Mouse (Mus musculus): ENCODE data around the gene Arnt2. TPM values are rescaled to one million over a fixed set of nuclear protein-coding genes. Genes with fewer than 3 reads are reported as not detected.

Arnt2 gene
- polyA plus RNA-seq, 1 experiment from 2014 or later, result 2.3 TPM

DNA sequence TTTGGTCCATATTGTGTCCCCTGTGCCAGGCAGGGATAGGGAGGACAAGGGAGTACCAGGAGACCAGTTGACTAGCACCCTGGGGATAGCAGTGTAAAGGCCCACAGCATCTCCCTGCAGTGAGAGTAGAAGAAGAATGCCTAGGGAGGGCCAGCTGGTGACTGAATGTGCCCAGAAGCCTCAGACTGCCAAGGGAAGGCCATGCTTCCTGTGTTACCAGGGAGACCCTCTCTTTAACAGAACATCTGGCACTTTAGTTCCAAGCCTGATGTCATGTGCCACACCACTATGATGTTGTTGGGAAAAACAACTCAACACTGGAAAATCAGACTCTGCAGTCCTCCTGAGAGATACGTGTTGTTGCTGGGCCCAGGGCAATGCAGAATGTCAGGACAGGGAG, 12.7 kb downstream of the Arnt2 start:
- Histone ChIP-seq H3K4me3 (ENCODE audit: control insufficient read depth in 1 of 2, insufficient read depth in 1 of 2, low read depth in 1 of 2, low read length in 2 of 2) (no peak overlapping the region), H3K9ac (ENCODE audit: low read length) (no peak overlapping the region), H3K36me3 (ENCODE audit: control insufficient read depth, insufficient read depth, low read length) (no peaks in the 10 kb centered on the region), H3K4me1 (ENCODE audit: control insufficient read depth in 2 of 2, insufficient read depth in 2 of 2, low read length in 2 of 2) (no peaks in the 10 kb centered on the region), H3K27ac (replicated peaks in 1 of 2; ENCODE audit: control insufficient read depth in 1 of 2, insufficient read depth in 1 of 2, low read depth in 2 of 2, low read length in 2 of 2) (no peak overlapping the region), H3K27me3 (ENCODE audit: control insufficient read depth, insufficient read depth, low read length) (no peaks in the 10 kb centered on the region), H3K4me2 (ENCODE audit: low read length) (no peak overlapping the region), H3K9me3 (ENCODE audit: control insufficient read depth, low read length) (no peaks in the 10 kb centered on the region)
- 0 out of 2 replicates have a peak, but pooled peaks have one; percentile 39 for ATAC-seq (ENCODE audit: insufficient number of reproducible peaks, insufficient read depth, low FRiP score, low read depth)
- 42% methylated on average over 1 of the region's 1 CpGs for WGBS

DNA sequence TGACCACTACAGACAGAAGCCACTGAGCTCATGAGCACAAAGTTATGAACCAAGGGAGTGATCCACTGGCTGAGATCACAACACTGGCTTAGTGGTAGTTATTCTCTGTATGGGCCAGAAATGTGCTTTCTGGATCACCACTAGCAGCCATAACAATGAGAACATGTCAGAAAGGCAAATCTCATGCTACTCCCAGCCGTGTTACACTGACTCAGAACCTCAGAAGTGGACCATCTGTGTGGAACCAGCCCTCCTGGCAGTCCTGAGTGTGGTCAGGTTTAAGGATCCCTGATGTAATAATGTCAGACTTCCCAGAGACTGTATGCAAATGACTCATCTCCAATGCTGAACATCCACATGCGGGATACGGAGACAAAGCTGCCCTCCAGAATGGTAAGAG, 13.4 kb downstream of the Arnt2 start:
- Histone ChIP-seq H3K27me3 (ENCODE audit: control insufficient read depth, insufficient read depth, low read length) (no peaks in the 10 kb centered on the region), H3K4me1 (ENCODE audit: control insufficient read depth in 2 of 2, insufficient read depth in 2 of 2, low read length in 2 of 2) (no peaks in the 10 kb centered on the region), H3K9me3 (ENCODE audit: control insufficient read depth, low read length) (no peaks in the 10 kb centered on the region), H3K4me3 (ENCODE audit: control insufficient read depth in 1 of 2, insufficient read depth in 1 of 2, low read depth in 1 of 2, low read length in 2 of 2) (no peak overlapping the region), H3K4me2 (ENCODE audit: low read length) (no peak overlapping the region), H3K36me3 (ENCODE audit: control insufficient read depth, insufficient read depth, low read length) (no peaks in the 10 kb centered on the region), H3K9ac (ENCODE audit: low read length) (no peak overlapping the region), H3K27ac (replicated peaks in 1 of 2; ENCODE audit: control insufficient read depth in 1 of 2, insufficient read depth in 1 of 2, low read depth in 2 of 2, low read length in 2 of 2) (no peak overlapping the region)
- WGBS, result 87% methylated on average over 3 of the region's 3 CpGs
- no peak for ATAC-seq (ENCODE audit: insufficient number of reproducible peaks, insufficient read depth, low FRiP score, low read depth)

DNA sequence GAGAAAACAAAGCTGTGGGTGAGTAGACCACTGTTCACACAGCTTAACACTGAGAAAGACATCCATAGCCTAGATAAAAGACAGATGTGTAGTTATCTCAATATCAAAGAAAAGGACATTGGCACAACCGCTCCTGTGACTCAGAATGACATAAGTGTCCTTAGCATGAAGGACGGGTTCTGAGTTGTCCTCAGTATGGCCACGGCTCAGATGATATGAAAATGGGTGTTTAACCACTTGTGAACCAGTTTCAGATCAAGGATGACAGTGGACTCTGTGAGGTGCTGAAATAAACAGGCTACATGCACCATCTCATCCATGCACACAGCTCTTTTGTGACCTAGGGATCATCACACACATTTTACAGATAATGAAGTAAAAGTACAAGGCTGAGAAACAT, 22.1 kb downstream of the Arnt2 start:
- no peak overlapping the region for H3K9ac ChIP-seq (ENCODE audit: low read length)
- H3K4me3 ChIP-seq (ENCODE audit: control insufficient read depth in 1 of 2, insufficient read depth in 1 of 2, low read depth in 1 of 2, low read length in 2 of 2), result no peak overlapping the region
- no peaks in the 10 kb centered on the region for H3K27me3 ChIP-seq (ENCODE audit: control insufficient read depth, insufficient read depth, low read length)
- ATAC-seq (ENCODE audit: insufficient number of reproducible peaks, insufficient read depth, low FRiP score, low read depth), result no peak
- no peaks in the 10 kb centered on the region for H3K9me3 ChIP-seq (ENCODE audit: control insufficient read depth, low read length)
- no peaks in the 10 kb centered on the region for H3K4me1 ChIP-seq (ENCODE audit: control insufficient read depth in 2 of 2, insufficient read depth in 2 of 2, low read length in 2 of 2)
- no peaks in the 10 kb centered on the region for H3K36me3 ChIP-seq (ENCODE audit: control insufficient read depth, insufficient read depth, low read length)
- H3K27ac ChIP-seq (replicated peaks in 1 of 2; ENCODE audit: control insufficient read depth in 1 of 2, insufficient read depth in 1 of 2, low read depth in 2 of 2, low read length in 2 of 2), result no peak overlapping the region
- no peak overlapping the region for H3K4me2 ChIP-seq (ENCODE audit: low read length)
- 30% methylated on average over 3 of the region's 3 CpGs for WGBS

DNA sequence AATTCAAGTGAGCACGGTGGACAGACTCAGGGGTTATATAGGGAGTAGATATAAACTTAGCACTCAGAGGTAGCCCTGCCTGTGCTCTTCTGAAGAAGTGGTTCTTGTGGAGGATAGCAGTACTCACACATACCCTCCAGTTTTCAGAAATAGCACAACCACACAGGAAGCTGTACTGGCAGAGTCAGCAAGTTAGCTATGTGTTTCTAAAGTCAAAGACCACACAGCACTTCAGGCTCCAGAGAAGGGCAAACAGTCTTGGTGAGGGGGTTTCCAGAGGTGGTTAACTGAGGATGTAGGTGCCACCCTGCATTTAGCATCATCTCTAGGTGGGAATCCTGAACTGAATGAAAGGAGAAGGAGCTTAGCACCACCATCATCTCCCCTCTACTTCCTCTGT, 23.5 kb downstream of the Arnt2 start:
- no peak overlapping the region for H3K27ac ChIP-seq (replicated peaks in 1 of 2; ENCODE audit: control insufficient read depth in 1 of 2, insufficient read depth in 1 of 2, low read depth in 2 of 2, low read length in 2 of 2)
- no peak for ATAC-seq (ENCODE audit: insufficient number of reproducible peaks, insufficient read depth, low FRiP score, low read depth)
- H3K9ac ChIP-seq (ENCODE audit: low read length), result no peak overlapping the region
- no peaks in the 10 kb centered on the region for H3K27me3 ChIP-seq (ENCODE audit: control insufficient read depth, insufficient read depth, low read length)
- H3K4me3 ChIP-seq (ENCODE audit: control insufficient read depth in 1 of 2, insufficient read depth in 1 of 2, low read depth in 1 of 2, low read length in 2 of 2), result no peak overlapping the region
- no peaks in the 10 kb centered on the region for H3K9me3 ChIP-seq (ENCODE audit: control insufficient read depth, low read length)
- 41% methylated on average over 1 of the region's 1 CpGs for WGBS
- no peaks in the 10 kb centered on the region for H3K4me1 ChIP-seq (ENCODE audit: control insufficient read depth in 2 of 2, insufficient read depth in 2 of 2, low read length in 2 of 2)
- H3K4me2 ChIP-seq (ENCODE audit: low read length), result no peak overlapping the region
- no peaks in the 10 kb centered on the region for H3K36me3 ChIP-seq (ENCODE audit: control insufficient read depth, insufficient read depth, low read length)

DNA sequence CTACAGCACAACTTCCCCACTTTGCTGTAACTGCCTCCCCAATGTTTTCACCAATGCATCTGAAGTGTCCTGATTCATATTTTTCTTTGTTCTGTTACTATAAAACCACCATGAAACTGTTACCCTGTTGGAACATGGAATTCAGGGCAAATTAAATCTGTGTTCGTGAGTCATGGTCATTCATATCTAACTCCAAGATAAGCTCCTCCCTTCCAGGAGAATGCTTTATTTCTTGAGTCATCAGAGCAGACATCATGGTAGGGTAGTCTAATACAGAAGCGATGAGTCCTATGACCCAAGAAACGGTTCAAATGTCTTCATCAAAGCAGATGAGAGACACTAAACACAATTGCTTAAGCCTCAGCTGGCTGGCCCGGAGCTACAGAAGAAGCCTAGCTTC, 25.2 kb downstream of the Arnt2 start:
- H3K4me3 ChIP-seq (ENCODE audit: control insufficient read depth in 1 of 2, insufficient read depth in 1 of 2, low read depth in 1 of 2, low read length in 2 of 2), result no peak overlapping the region
- 77% methylated on average over 4 of the region's 4 CpGs for WGBS

DNA sequence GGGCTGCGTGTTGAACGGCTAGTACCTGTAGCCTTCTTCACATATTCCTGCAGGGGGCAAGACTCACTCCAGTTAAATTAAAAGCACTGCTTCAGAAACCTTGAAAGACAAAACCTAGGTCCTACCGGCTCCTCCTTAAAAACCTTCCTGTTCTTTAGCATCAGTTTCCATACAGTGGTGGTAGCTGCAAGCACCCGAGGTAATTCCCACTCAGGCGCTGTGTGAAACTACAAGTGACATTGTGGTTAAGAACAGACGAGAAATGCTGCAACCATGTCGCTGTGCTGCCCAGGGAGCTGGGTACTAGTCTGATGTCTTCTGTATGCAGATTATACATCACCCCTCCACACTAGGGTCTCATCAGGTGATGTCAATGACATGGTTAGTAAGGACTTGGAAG, 25.9 kb downstream of the Arnt2 start:
- H3K27me3 ChIP-seq (ENCODE audit: control insufficient read depth, insufficient read depth, low read length), result no peaks in the 10 kb centered on the region
- no peak for ATAC-seq (ENCODE audit: insufficient number of reproducible peaks, insufficient read depth, low FRiP score, low read depth)
- no peaks in the 10 kb centered on the region for H3K36me3 ChIP-seq (ENCODE audit: control insufficient read depth, insufficient read depth, low read length)
- no peak overlapping the region for H3K4me2 ChIP-seq (ENCODE audit: low read length)
- WGBS, result 80% methylated on average over 7 of the region's 7 CpGs
- H3K9ac ChIP-seq (ENCODE audit: low read length), result no peak overlapping the region
- H3K27ac ChIP-seq (replicated peaks in 1 of 2; ENCODE audit: control insufficient read depth in 1 of 2, insufficient read depth in 1 of 2, low read depth in 2 of 2, low read length in 2 of 2), result no peak overlapping the region
- H3K4me3 ChIP-seq (ENCODE audit: control insufficient read depth in 1 of 2, insufficient read depth in 1 of 2, low read depth in 1 of 2, low read length in 2 of 2), result no peak overlapping the region
- H3K4me1 ChIP-seq (ENCODE audit: control insufficient read depth in 2 of 2, insufficient read depth in 2 of 2, low read length in 2 of 2), result no peaks in the 10 kb centered on the region
- no peaks in the 10 kb centered on the region for H3K9me3 ChIP-seq (ENCODE audit: control insufficient read depth, low read length)

More for the DNA sequence above, 25.2 kb downstream of the Arnt2 start:
- Histone ChIP-seq H3K4me1 (ENCODE audit: control insufficient read depth in 2 of 2, insufficient read depth in 2 of 2, low read length in 2 of 2) (no peaks in the 10 kb centered on the region), H3K27me3 (ENCODE audit: control insufficient read depth, insufficient read depth, low read length) (no peaks in the 10 kb centered on the region), H3K27ac (replicated peaks in 1 of 2; ENCODE audit: control insufficient read depth in 1 of 2, insufficient read depth in 1 of 2, low read depth in 2 of 2, low read length in 2 of 2) (no peak overlapping the region), H3K9ac (ENCODE audit: low read length) (no peak overlapping the region), H3K36me3 (ENCODE audit: control insufficient read depth, insufficient read depth, low read length) (no peaks in the 10 kb centered on the region), H3K9me3 (ENCODE audit: control insufficient read depth, low read length) (no peaks in the 10 kb centered on the region), H3K4me2 (ENCODE audit: low read length) (no peak overlapping the region)
- no peak for ATAC-seq (ENCODE audit: insufficient number of reproducible peaks, insufficient read depth, low FRiP score, low read depth)

DNA sequence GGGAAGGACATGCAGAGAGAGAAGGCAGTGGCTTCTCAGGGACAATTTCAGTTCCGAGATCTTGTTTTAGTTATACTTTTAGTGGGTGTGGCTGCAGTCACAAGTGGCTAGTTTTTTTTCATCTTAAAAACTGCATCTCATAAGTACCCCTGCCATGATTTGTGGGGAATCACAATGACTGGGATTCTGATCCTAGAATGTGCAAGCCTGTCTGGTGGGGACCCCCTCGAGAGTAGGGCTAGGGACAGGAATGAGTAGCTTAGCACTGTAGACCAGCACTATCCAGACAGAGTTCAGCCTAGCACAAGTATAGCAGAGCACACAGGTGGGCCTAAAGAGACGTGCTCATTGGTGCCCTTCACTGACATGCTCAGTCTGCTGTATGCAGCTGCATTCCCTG, 27.6 kb downstream of the Arnt2 start:
- Histone ChIP-seq H3K9ac (ENCODE audit: low read length) (no peak overlapping the region), H3K4me2 (ENCODE audit: low read length) (no peak overlapping the region), H3K27me3 (ENCODE audit: control insufficient read depth, insufficient read depth, low read length) (no peaks in the 10 kb centered on the region), H3K4me1 (ENCODE audit: control insufficient read depth in 2 of 2, insufficient read depth in 2 of 2, low read length in 2 of 2) (0 out of 4 replicates have a peak, but pooled peaks cover 0 to 2% of the 10 kb centered on the region in 2 experiments), H3K27ac (replicated peaks in 1 of 2; ENCODE audit: control insufficient read depth in 1 of 2, insufficient read depth in 1 of 2, low read depth in 2 of 2, low read length in 2 of 2) (no peak overlapping the region), H3K36me3 (ENCODE audit: control insufficient read depth, insufficient read depth, low read length) (no peaks in the 10 kb centered on the region), H3K4me3 (ENCODE audit: control insufficient read depth in 1 of 2, insufficient read depth in 1 of 2, low read depth in 1 of 2, low read length in 2 of 2) (no peak overlapping the region), H3K9me3 (ENCODE audit: control insufficient read depth, low read length) (no peaks in the 10 kb centered on the region)
- ATAC-seq (ENCODE audit: insufficient number of reproducible peaks, insufficient read depth, low FRiP score, low read depth), result no peak
- WGBS, result 66% methylated on average over 3 of the region's 3 CpGs

DNA sequence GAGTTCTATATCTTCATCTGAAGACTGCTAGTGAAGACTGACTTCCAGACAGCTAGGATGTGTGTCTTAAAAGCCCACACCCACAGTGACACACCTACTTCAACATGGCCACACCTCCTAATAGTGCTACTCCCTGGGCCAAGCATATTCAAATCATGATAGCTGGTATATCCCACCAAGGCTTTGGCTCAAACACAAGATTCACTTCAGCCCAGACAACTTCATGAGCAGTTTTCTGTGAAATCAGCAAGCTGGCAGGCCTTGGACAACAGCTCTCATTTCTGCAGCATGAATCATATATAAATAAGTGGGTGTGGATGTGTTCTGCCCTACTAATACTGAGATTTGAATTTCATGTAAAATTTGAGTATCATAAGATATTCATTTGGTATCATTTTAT, 29.2 kb downstream of the Arnt2 start:
- no peaks in the 10 kb centered on the region for H3K27me3 ChIP-seq (ENCODE audit: control insufficient read depth, insufficient read depth, low read length)
- H3K27ac ChIP-seq (replicated peaks in 1 of 2; ENCODE audit: control insufficient read depth in 1 of 2, insufficient read depth in 1 of 2, low read depth in 2 of 2, low read length in 2 of 2), result no peak overlapping the region
- no peaks in the 10 kb centered on the region for H3K36me3 ChIP-seq (ENCODE audit: control insufficient read depth, insufficient read depth, low read length)
- 0 out of 4 replicates have a peak, but pooled peaks cover 0 to 3% of the 10 kb centered on the region in 2 experiments for H3K4me1 ChIP-seq (ENCODE audit: control insufficient read depth in 2 of 2, insufficient read depth in 2 of 2, low read length in 2 of 2)
- no peak for ATAC-seq (ENCODE audit: insufficient number of reproducible peaks, insufficient read depth, low FRiP score, low read depth)
- H3K9ac ChIP-seq (ENCODE audit: low read length), result no peak overlapping the region
- no peak overlapping the region for H3K4me3 ChIP-seq (ENCODE audit: control insufficient read depth in 1 of 2, insufficient read depth in 1 of 2, low read depth in 1 of 2, low read length in 2 of 2)
- no peak overlapping the region for H3K4me2 ChIP-seq (ENCODE audit: low read length)
- H3K9me3 ChIP-seq (ENCODE audit: control insufficient read depth, low read length), result no peaks in the 10 kb centered on the region
